In genomic region chr6:120539781-120540231, GRCm38 (mm10) we compare ENCODE assay signal across 8 mouse cellular contexts. TPM values are rescaled to one million over a fixed set of nuclear protein-coding genes. Genes with fewer than 3 reads are reported as not detected.
DNase-seq lines count a peak whose midpoint lies in the region; ATAC-seq and TF ChIP-seq lines count a peak whose summit lies in the region.

No protein-coding gene starts in this region.

- peak; percentile 7 for DNase-seq in urinary bladder, postnatal 25 days (ENCODE audit: low spot score)
- DNase-seq in urinary bladder, postnatal 10 days (ENCODE audit: low spot score), result no peak
- DNase-seq in heart, embryonic 10.5 days (ENCODE audit: low spot score), result no peak
- peak; percentile 58 for DNase-seq in kidney, adult 9 months
- DNase-seq in lung, postnatal 0 days (ENCODE audit: low spot score), result peak; percentile 18
- DNase-seq in right cerebral cortex, adult 18-20 months, result no peak
- no peak for DNase-seq in c-Kit-positive CD71-positive TER-119-positive erythroid progenitor cells, embryonic 14.5 days (ENCODE audit: low spot score)
- DNase-seq in left cerebral cortex, adult 2 months (ENCODE audit: extremely low spot score in 1 of 2, low spot score in 2 of 2), result no peak

- peaks cover 11% of the 10 kb centered on the region for H3K4me1 ChIP-seq in heart, embryonic 10.5 days
- no peaks in the 10 kb centered on the region for H3K4me1 ChIP-seq in lung, postnatal 0 days (ENCODE audit: insufficient read depth, low read depth, low read length)

- WGBS in heart, embryonic 10.5 days, result 37% methylated on average over 10 of the region's 10 CpGs
- 51% methylated on average over 10 of the region's 10 CpGs for WGBS in lung, postnatal 0 days

- H3K9ac ChIP-seq in lung, postnatal 0 days (replicated peaks; ENCODE audit: low read depth), result no peak overlapping the region

- peak overlapping the region; percentile 57 for H3K4me3 ChIP-seq in heart, embryonic 10.5 days
- no peak overlapping the region for H3K4me3 ChIP-seq in lung, postnatal 0 days (ENCODE audit: low read depth, low read length)
- H3K4me3 ChIP-seq in left cerebral cortex, adult 2 months, result no peak overlapping the region

- intact Hi-C loops in left cerebral cortex, adult 2 months (cut with DNase I), result loop anchor here (1.0 to 2.0 kb wide), 2 partner anchors 135 to 196 kb away; no protein-coding TSS in a partner anchor

- ATAC-seq in lung, postnatal 0 days, result peak; percentile 39

- no peak for TF ChIP-seq CTCF in lung, postnatal 0 days (IDR thresholded peaks at IDR 0.05)
- TF ChIP-seq CTCF in left cerebral cortex, adult 2 months (IDR thresholded peaks at IDR 0.05), result no peak

- peak overlapping the region; percentile 93 for H3K27ac ChIP-seq in heart, embryonic 10.5 days
- H3K27ac ChIP-seq in lung, postnatal 0 days (ENCODE audit: low read length), result no peak overlapping the region
- no peak overlapping the region for H3K27ac ChIP-seq in left cerebral cortex, adult 2 months

- no peak overlapping the region for H3K4me2 ChIP-seq in lung, postnatal 0 days (replicated peaks; ENCODE audit: low read depth, low read length)

- no peaks in the 10 kb centered on the region for H3K36me3 ChIP-seq in heart, embryonic 10.5 days
- no peaks in the 10 kb centered on the region for H3K36me3 ChIP-seq in lung, postnatal 0 days (ENCODE audit: insufficient read depth, low read length)

- H3K27me3 ChIP-seq in heart, embryonic 10.5 days (ENCODE audit: insufficient read depth, poor library complexity, severe bottlenecking), result no peaks in the 10 kb centered on the region
- no peaks in the 10 kb centered on the region for H3K27me3 ChIP-seq in lung, postnatal 0 days (replicated peaks; ENCODE audit: insufficient read depth, low read length)

- H3K9me3 ChIP-seq in heart, embryonic 10.5 days, result no peaks in the 10 kb centered on the region
- H3K9me3 ChIP-seq in lung, postnatal 0 days (ENCODE audit: low read length), result no peaks in the 10 kb centered on the region

- TF ChIP-seq EP300 in lung, postnatal 0 days (IDR thresholded peaks at IDR 0.05), result no peak

RNA-seq across cellular contexts. Expression of gene Hdhd5, which starts 8.7 kb away (rescaled TPM):
- 20.5 and 20.6 TPM in 2 replicates for polyA plus RNA-seq in heart, embryonic 10.5 days (2016; fragmentation: Nextera tagmentation; extraction: Ambion mirVana)
- 10.1 and 10.5 TPM in 2 replicates for polyA plus RNA-seq in lung, postnatal 0 days (2015; fragmentation: Nextera tagmentation; extraction: Ambion mirVana)
- 10 to 100 TPM; 35.2 to 41.0 TPM for total RNA-seq in left cerebral cortex, adult 2 months (2021)

RNA-seq across cellular contexts. Expression of gene Tmem121b, which starts 46.2 kb away (rescaled TPM):
- 0.03 and 0.07 TPM in 2 replicates for polyA plus RNA-seq in heart, embryonic 10.5 days (2016; fragmentation: Nextera tagmentation; extraction: Ambion mirVana)
- polyA plus RNA-seq in lung, postnatal 0 days (2015; fragmentation: Nextera tagmentation; extraction: Ambion mirVana), result 0.52 and 0.58 TPM in 2 replicates
- total RNA-seq in left cerebral cortex, adult 2 months (2021), result 10 to 100 TPM; 56.1 to 57.4 TPM

Comparison
In these comparisons a context has a peak if more than half of its experiments do, and no peak if none do; other contexts are left out.
1. DNase-seq: peak in urinary bladder, postnatal 25 days (single experiment), kidney, adult 9 months (single experiment) and lung, postnatal 0 days (single experiment); none in urinary bladder, postnatal 10 days (single experiment), heart, embryonic 10.5 days (single experiment), right cerebral cortex, adult 18-20 months (single experiment), c-Kit-positive CD71-positive TER-119-positive erythroid progenitor cells, embryonic 14.5 days (single experiment) and left cerebral cortex, adult 2 months (0 of 2).